Mouse (Mus musculus): ENCODE data around the gene Gpc6. TPM values are rescaled to one million over a fixed set of nuclear protein-coding genes. Genes with fewer than 3 reads are reported as not detected.

Gene Gpc6
- polyA plus RNA-seq, 1 experiment from 2014 or later: 14.5 TPM

DNA sequence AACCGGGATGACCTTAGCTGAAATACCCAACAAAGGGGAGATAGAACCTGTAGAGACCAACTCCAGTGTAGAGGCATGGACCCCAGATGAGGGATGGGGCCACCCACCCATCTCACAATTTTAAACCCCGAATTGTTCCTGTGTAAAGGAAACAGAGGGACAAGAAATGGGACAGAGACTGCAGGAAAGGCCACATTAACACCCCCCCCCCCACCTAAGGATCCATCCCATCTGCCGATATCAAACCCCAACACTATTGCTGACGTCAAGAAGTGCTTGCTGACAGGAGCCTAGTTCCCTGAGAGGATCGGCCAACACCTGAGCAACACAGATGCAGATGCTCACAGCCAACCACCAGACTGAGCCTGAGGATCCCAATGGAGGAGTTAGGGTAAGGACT lies 241.2 kb downstream of the Gpc6 start:
- Histone ChIP-seq H3K9ac (ENCODE audit: low read length) (no peak overlapping the region), H3K36me3 (ENCODE audit: control insufficient read depth, insufficient read depth, low read length) (no peaks in the 10 kb centered on the region), H3K27me3 (ENCODE audit: control insufficient read depth, insufficient read depth, low read length) (no peaks in the 10 kb centered on the region), H3K4me2 (ENCODE audit: low read length) (no peak overlapping the region), H3K4me1 (ENCODE audit: control insufficient read depth in 2 of 2, insufficient read depth in 2 of 2, low read length in 2 of 2) (no peaks in the 10 kb centered on the region), H3K9me3 (ENCODE audit: control insufficient read depth, low read length) (no peaks in the 10 kb centered on the region), H3K27ac (replicated peaks in 1 of 2; ENCODE audit: control insufficient read depth in 1 of 2, insufficient read depth in 1 of 2, low read depth in 2 of 2, low read length in 2 of 2) (no peak overlapping the region), H3K4me3 (ENCODE audit: control insufficient read depth in 1 of 2, insufficient read depth in 1 of 2, low read depth in 1 of 2, low read length in 2 of 2) (no peak overlapping the region)
- whole genome bisulfite sequencing: 86% methylated on average over 5 of the region's 5 CpGs
- ATAC-seq (ENCODE audit: insufficient number of reproducible peaks, insufficient read depth, low FRiP score, low read depth): no peak

DNA sequence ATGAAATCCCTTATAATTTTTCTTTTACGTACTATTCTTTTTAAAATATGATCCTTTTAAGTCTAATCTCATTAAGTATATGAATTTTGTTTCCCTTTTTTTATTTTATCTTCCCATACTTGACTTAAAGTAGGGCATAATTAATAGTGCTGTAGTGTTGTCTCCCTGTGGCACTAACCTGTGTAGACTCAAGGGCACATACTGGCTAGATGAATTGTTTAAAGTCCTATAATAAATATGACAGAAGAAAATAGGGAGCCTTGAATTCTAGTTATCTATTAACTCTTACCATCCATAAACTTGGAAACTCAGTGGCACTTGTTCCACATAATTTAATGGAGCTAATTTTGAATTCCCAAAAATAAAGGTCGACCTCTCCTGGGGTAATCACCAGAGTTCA lies 268.2 kb downstream of the Gpc6 start:
- H3K27ac ChIP-seq (replicated peaks in 1 of 2; ENCODE audit: control insufficient read depth in 1 of 2, insufficient read depth in 1 of 2, low read depth in 2 of 2, low read length in 2 of 2): no peak overlapping the region
- ATAC-seq (ENCODE audit: insufficient number of reproducible peaks, insufficient read depth, low FRiP score, low read depth): no peak
- H3K9ac ChIP-seq (ENCODE audit: low read length): no peak overlapping the region
- H3K9me3 ChIP-seq (ENCODE audit: control insufficient read depth, low read length): no peaks in the 10 kb centered on the region
- H3K4me3 ChIP-seq (ENCODE audit: control insufficient read depth in 1 of 2, insufficient read depth in 1 of 2, low read depth in 1 of 2, low read length in 2 of 2): no peak overlapping the region
- H3K4me1 ChIP-seq (ENCODE audit: control insufficient read depth in 2 of 2, insufficient read depth in 2 of 2, low read length in 2 of 2): no peaks in the 10 kb centered on the region
- no peak overlapping the region for H3K4me2 ChIP-seq (ENCODE audit: low read length)
- no peaks in the 10 kb centered on the region for H3K36me3 ChIP-seq (ENCODE audit: control insufficient read depth, insufficient read depth, low read length)
- WGBS: 79% methylated on average over 2 of the region's 2 CpGs
- no peaks in the 10 kb centered on the region for H3K27me3 ChIP-seq (ENCODE audit: control insufficient read depth, insufficient read depth, low read length)

GRCm38 (mm10) chr14:117202012-117202411 lies 276.9 kb downstream of the Gpc6 start:
- WGBS: 54% methylated on average over 2 of the region's 2 CpGs
- Histone ChIP-seq H3K4me1 (ENCODE audit: control insufficient read depth in 2 of 2, insufficient read depth in 2 of 2, low read length in 2 of 2) (no peaks in the 10 kb centered on the region), H3K9me3 (ENCODE audit: control insufficient read depth, low read length) (no peaks in the 10 kb centered on the region), H3K4me3 (ENCODE audit: control insufficient read depth in 1 of 2, insufficient read depth in 1 of 2, low read depth in 1 of 2, low read length in 2 of 2) (no peak overlapping the region), H3K36me3 (ENCODE audit: control insufficient read depth, insufficient read depth, low read length) (no peaks in the 10 kb centered on the region), H3K27me3 (ENCODE audit: control insufficient read depth, insufficient read depth, low read length) (no peaks in the 10 kb centered on the region), H3K4me2 (ENCODE audit: low read length) (no peak overlapping the region), H3K9ac (ENCODE audit: low read length) (no peak overlapping the region), H3K27ac (replicated peaks in 1 of 2; ENCODE audit: control insufficient read depth in 1 of 2, insufficient read depth in 1 of 2, low read depth in 2 of 2, low read length in 2 of 2) (no peak overlapping the region)
- ATAC-seq (ENCODE audit: insufficient number of reproducible peaks, insufficient read depth, low FRiP score, low read depth): no peak

- Histone ChIP-seq H3K27ac (replicated peaks in 1 of 2; ENCODE audit: control insufficient read depth in 1 of 2, insufficient read depth in 1 of 2, low read depth in 2 of 2, low read length in 2 of 2) (no peak overlapping the region), H3K4me3 (ENCODE audit: control insufficient read depth in 1 of 2, insufficient read depth in 1 of 2, low read depth in 1 of 2, low read length in 2 of 2) (no peak overlapping the region), H3K4me2 (ENCODE audit: low read length) (no peak overlapping the region), H3K9me3 (ENCODE audit: control insufficient read depth, low read length) (no peaks in the 10 kb centered on the region), H3K9ac (ENCODE audit: low read length) (no peak overlapping the region), H3K36me3 (ENCODE audit: control insufficient read depth, insufficient read depth, low read length) (no peaks in the 10 kb centered on the region), H3K4me1 (ENCODE audit: control insufficient read depth in 2 of 2, insufficient read depth in 2 of 2, low read length in 2 of 2) (no peaks in the 10 kb centered on the region), H3K27me3 (ENCODE audit: control insufficient read depth, insufficient read depth, low read length) (no peaks in the 10 kb centered on the region)
- 85% methylated on average over 3 of the region's 3 CpGs for WGBS
- no peak for ATAC-seq (ENCODE audit: insufficient number of reproducible peaks, insufficient read depth, low FRiP score, low read depth)
Observed at GRCm38 (mm10) chr14:117203960-117204359, 278.8 kb downstream of the Gpc6 start.

- Histone ChIP-seq H3K4me1 (ENCODE audit: control insufficient read depth in 2 of 2, insufficient read depth in 2 of 2, low read length in 2 of 2) (no peaks in the 10 kb centered on the region), H3K4me2 (ENCODE audit: low read length) (no peak overlapping the region), H3K4me3 (ENCODE audit: control insufficient read depth in 1 of 2, insufficient read depth in 1 of 2, low read depth in 1 of 2, low read length in 2 of 2) (no peak overlapping the region), H3K27ac (replicated peaks in 1 of 2; ENCODE audit: control insufficient read depth in 1 of 2, insufficient read depth in 1 of 2, low read depth in 2 of 2, low read length in 2 of 2) (no peak overlapping the region), H3K36me3 (ENCODE audit: control insufficient read depth, insufficient read depth, low read length) (no peaks in the 10 kb centered on the region), H3K9me3 (ENCODE audit: control insufficient read depth, low read length) (no peaks in the 10 kb centered on the region), H3K9ac (ENCODE audit: low read length) (no peak overlapping the region), H3K27me3 (ENCODE audit: control insufficient read depth, insufficient read depth, low read length) (no peaks in the 10 kb centered on the region)
- ATAC-seq (ENCODE audit: insufficient number of reproducible peaks, insufficient read depth, low FRiP score, low read depth): no peak
Observed at GRCm38 (mm10) chr14:117214373-117214772, 289.3 kb downstream of the Gpc6 start.

GRCm38 (mm10) chr14:117226920-117227319 lies 301.8 kb downstream of the Gpc6 start:
- Histone ChIP-seq H3K36me3 (ENCODE audit: control insufficient read depth, insufficient read depth, low read length) (no peaks in the 10 kb centered on the region), H3K4me1 (ENCODE audit: control insufficient read depth in 2 of 2, insufficient read depth in 2 of 2, low read length in 2 of 2) (no peaks in the 10 kb centered on the region), H3K27me3 (ENCODE audit: control insufficient read depth, insufficient read depth, low read length) (no peaks in the 10 kb centered on the region), H3K4me3 (ENCODE audit: control insufficient read depth in 1 of 2, insufficient read depth in 1 of 2, low read depth in 1 of 2, low read length in 2 of 2) (no peak overlapping the region), H3K4me2 (ENCODE audit: low read length) (no peak overlapping the region), H3K9ac (ENCODE audit: low read length) (no peak overlapping the region), H3K9me3 (ENCODE audit: control insufficient read depth, low read length) (no peaks in the 10 kb centered on the region), H3K27ac (replicated peaks in 1 of 2; ENCODE audit: control insufficient read depth in 1 of 2, insufficient read depth in 1 of 2, low read depth in 2 of 2, low read length in 2 of 2) (no peak overlapping the region)
- no peak for ATAC-seq (ENCODE audit: insufficient number of reproducible peaks, insufficient read depth, low FRiP score, low read depth)

DNA sequence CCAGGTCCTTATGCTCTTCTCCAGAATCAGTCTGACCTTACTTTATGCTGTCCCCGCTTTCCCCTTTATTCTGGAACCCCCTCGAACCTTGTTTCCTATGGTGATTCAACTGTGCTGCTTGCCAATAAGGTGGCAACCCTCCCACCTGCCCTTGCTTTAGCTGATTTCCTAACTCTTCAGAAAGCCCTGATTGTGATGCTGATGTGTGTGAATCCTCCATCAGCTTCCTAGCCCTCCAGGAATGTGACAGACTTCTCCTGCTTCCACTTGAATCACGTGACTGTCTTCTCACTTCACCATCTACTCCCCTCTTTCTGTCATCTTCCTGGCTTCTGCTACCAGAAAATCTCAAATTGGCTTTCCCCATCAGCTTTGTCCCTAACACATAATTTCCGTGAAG lies 305.4 kb downstream of the Gpc6 start:
- 54% methylated on average over 4 of the region's 4 CpGs for WGBS
- no peaks in the 10 kb centered on the region for H3K36me3 ChIP-seq (ENCODE audit: control insufficient read depth, insufficient read depth, low read length)
- H3K27ac ChIP-seq (replicated peaks in 1 of 2; ENCODE audit: control insufficient read depth in 1 of 2, insufficient read depth in 1 of 2, low read depth in 2 of 2, low read length in 2 of 2): no peak overlapping the region
- H3K9me3 ChIP-seq (ENCODE audit: control insufficient read depth, low read length): no peaks in the 10 kb centered on the region
- no peaks in the 10 kb centered on the region for H3K4me1 ChIP-seq (ENCODE audit: control insufficient read depth in 2 of 2, insufficient read depth in 2 of 2, low read length in 2 of 2)
- no peak overlapping the region for H3K4me3 ChIP-seq (ENCODE audit: control insufficient read depth in 1 of 2, insufficient read depth in 1 of 2, low read depth in 1 of 2, low read length in 2 of 2)
- H3K9ac ChIP-seq (ENCODE audit: low read length): no peak overlapping the region
- H3K27me3 ChIP-seq (ENCODE audit: control insufficient read depth, insufficient read depth, low read length): no peaks in the 10 kb centered on the region
- H3K4me2 ChIP-seq (ENCODE audit: low read length): no peak overlapping the region
- no peak for ATAC-seq (ENCODE audit: insufficient number of reproducible peaks, insufficient read depth, low FRiP score, low read depth)

- 88% methylated on average over 6 of the region's 6 CpGs for WGBS
- H3K36me3 ChIP-seq (ENCODE audit: control insufficient read depth, insufficient read depth, low read length): no peaks in the 10 kb centered on the region
Observed at GRCm38 (mm10) chr14:117238226-117238625, 313.1 kb downstream of the Gpc6 start.

More at GRCm38 (mm10) chr14:117238226-117238625, 313.1 kb downstream of the Gpc6 start:
- H3K27me3 ChIP-seq (ENCODE audit: control insufficient read depth, insufficient read depth, low read length): no peaks in the 10 kb centered on the region
- no peak overlapping the region for H3K27ac ChIP-seq (replicated peaks in 1 of 2; ENCODE audit: control insufficient read depth in 1 of 2, insufficient read depth in 1 of 2, low read depth in 2 of 2, low read length in 2 of 2)
- H3K9me3 ChIP-seq (ENCODE audit: control insufficient read depth, low read length): no peaks in the 10 kb centered on the region
- H3K4me3 ChIP-seq (ENCODE audit: control insufficient read depth in 1 of 2, insufficient read depth in 1 of 2, low read depth in 1 of 2, low read length in 2 of 2): no peak overlapping the region
- no peak overlapping the region for H3K9ac ChIP-seq (ENCODE audit: low read length)
- no peaks in the 10 kb centered on the region for H3K4me1 ChIP-seq (ENCODE audit: control insufficient read depth in 2 of 2, insufficient read depth in 2 of 2, low read length in 2 of 2)
- no peak for ATAC-seq (ENCODE audit: insufficient number of reproducible peaks, insufficient read depth, low FRiP score, low read depth)
- H3K4me2 ChIP-seq (ENCODE audit: low read length): no peak overlapping the region

Measured in heart, embryonic 14.5 days (tissue).